Mouse (Mus musculus): ENCODE measurements around the gene Thap12. TPM values are rescaled to one million over a fixed set of nuclear protein-coding genes. Genes with fewer than 3 reads are reported as not detected.

Thap12 gene
- polyA plus RNA-seq, 1 experiment from 2014 or later, result 87.3 TPM

- DNase-seq (ENCODE audit: low spot score), result no peak
- no peak overlapping the region for H3K27ac ChIP-seq (replicated peaks; ENCODE audit: low read depth, low read length)
- H3K9me3 ChIP-seq (replicated peaks; ENCODE audit: control insufficient read depth, low read length), result no peaks in the 10 kb centered on the region
- H3K4me2 ChIP-seq (ENCODE audit: low read depth, low read length), result no peak overlapping the region
- H3K36me3 ChIP-seq (replicated peaks; ENCODE audit: control insufficient read depth, insufficient read depth, low read depth, low read length), result no peaks in the 10 kb centered on the region
- WGBS, result 58% methylated on average over 9 of the region's 9 CpGs
- H3K27me3 ChIP-seq (ENCODE audit: control insufficient read depth, insufficient read depth, low read length), result no peaks in the 10 kb centered on the region
- H3K4me1 ChIP-seq (ENCODE audit: control insufficient read depth, insufficient read depth, low read length), result no peaks in the 10 kb centered on the region; the same call in none of the 2 replicates
- H3K4me3 ChIP-seq (ENCODE audit: low read depth, low read length), result no peak overlapping the region
- H3K9ac ChIP-seq (replicated peaks; ENCODE audit: low read length), result no peak overlapping the region
- no peak for ATAC-seq (replicated peaks; ENCODE audit: insufficient number of reproducible peaks, low FRiP score, low TSS enrichment, low read depth)
Measured at GRCm38 (mm10) chr7:98671416-98671815, 31.5 kb upstream of the Thap12 start.

DNA sequence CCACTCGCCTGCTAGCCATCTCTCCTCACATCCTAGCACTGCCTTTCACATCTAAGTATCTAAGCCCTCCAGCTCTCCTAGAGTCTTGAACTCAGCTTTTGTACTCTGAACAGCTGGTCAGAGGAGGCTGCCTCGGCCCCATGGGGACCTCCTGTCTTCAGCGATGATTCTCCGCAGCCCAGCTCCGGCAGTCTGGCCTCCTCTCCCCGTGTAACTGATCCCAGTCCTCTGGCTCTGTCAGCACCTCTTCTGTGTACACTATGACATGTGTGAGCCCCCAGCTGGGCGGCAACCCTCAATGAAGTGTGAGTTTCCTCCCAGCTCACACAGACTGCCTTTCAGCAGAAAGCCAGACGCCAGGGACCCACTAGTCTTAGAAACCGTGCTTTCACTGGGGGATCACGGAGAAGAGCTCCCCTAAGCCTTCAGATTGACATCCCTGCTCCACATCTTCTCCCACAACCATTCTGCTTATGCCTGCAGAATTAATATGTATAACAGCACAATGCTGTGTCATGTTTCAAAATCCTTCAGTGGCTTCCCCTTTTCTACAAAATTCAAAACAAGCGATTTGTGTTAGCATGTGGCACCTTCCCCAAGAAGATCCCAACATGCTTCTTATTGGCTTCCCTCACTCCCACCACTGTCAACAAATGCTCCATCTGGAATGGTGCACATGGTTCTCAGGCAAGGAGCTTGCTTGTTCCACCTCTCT is 30.5 kb upstream of the Thap12 start:
- Histone ChIP-seq H3K36me3 (replicated peaks; ENCODE audit: control insufficient read depth, insufficient read depth, low read depth, low read length) (no peaks in the 10 kb centered on the region), H3K4me2 (ENCODE audit: low read depth, low read length) (no peak overlapping the region), H3K9me3 (replicated peaks; ENCODE audit: control insufficient read depth, low read length) (no peaks in the 10 kb centered on the region), H3K27me3 (ENCODE audit: control insufficient read depth, insufficient read depth, low read length) (no peaks in the 10 kb centered on the region), H3K9ac (replicated peaks; ENCODE audit: low read length) (0 out of 2 replicates have a peak overlapping the region, but pooled peaks have one; percentile 7), H3K4me3 (ENCODE audit: low read depth, low read length) (no peak overlapping the region), H3K4me1 (ENCODE audit: control insufficient read depth, insufficient read depth, low read length) (no peaks in the 10 kb centered on the region; the same call in none of the 2 replicates), H3K27ac (replicated peaks; ENCODE audit: low read depth, low read length) (peak overlapping the region; percentile 25; the same call in 1 of the 2 replicates)
- WGBS, result 36% methylated on average over 11 of the region's 11 CpGs
- DNase-seq (ENCODE audit: low spot score) (peak; percentile 57), ATAC-seq (replicated peaks; ENCODE audit: insufficient number of reproducible peaks, low FRiP score, low TSS enrichment, low read depth) (peak; percentile 54; the same call in 1 of the 2 replicates)

DNA sequence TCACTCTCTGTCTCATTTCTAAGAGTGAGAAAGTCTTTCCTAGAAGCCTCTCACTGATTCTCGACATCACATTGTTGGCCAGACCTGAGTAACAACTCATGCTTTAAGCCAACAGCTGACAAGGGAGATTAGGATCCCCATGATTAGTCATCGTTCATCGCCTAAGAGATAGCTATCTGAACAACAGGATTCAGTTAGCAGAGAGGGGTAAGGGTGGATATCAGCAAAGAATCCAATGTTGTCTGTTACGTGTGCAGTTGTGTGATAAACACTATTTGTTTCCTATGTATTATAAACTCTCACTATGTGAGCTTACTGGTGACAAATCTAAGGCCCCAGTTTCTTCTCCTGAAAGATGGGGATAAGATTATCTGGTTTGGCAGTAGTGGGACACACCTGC is 28.6 kb upstream of the Thap12 start:
- H3K27me3 ChIP-seq (ENCODE audit: control insufficient read depth, insufficient read depth, low read length), result no peaks in the 10 kb centered on the region
- 81% methylated on average over 4 of the region's 4 CpGs for WGBS
- H3K4me2 ChIP-seq (ENCODE audit: low read depth, low read length), result no peak overlapping the region
- H3K9me3 ChIP-seq (replicated peaks; ENCODE audit: control insufficient read depth, low read length), result no peaks in the 10 kb centered on the region
- H3K4me1 ChIP-seq (ENCODE audit: control insufficient read depth, insufficient read depth, low read length), result no peaks in the 10 kb centered on the region; the same call in none of the 2 replicates
- DNase-seq (ENCODE audit: low spot score) (no peak), ATAC-seq (replicated peaks; ENCODE audit: insufficient number of reproducible peaks, low FRiP score, low TSS enrichment, low read depth) (no peak)
- H3K4me3 ChIP-seq (ENCODE audit: low read depth, low read length), result no peak overlapping the region
- no peaks in the 10 kb centered on the region for H3K36me3 ChIP-seq (replicated peaks; ENCODE audit: control insufficient read depth, insufficient read depth, low read depth, low read length)
- no peak overlapping the region for H3K27ac ChIP-seq (replicated peaks; ENCODE audit: low read depth, low read length)
- no peak overlapping the region for H3K9ac ChIP-seq (replicated peaks; ENCODE audit: low read length)

DNA sequence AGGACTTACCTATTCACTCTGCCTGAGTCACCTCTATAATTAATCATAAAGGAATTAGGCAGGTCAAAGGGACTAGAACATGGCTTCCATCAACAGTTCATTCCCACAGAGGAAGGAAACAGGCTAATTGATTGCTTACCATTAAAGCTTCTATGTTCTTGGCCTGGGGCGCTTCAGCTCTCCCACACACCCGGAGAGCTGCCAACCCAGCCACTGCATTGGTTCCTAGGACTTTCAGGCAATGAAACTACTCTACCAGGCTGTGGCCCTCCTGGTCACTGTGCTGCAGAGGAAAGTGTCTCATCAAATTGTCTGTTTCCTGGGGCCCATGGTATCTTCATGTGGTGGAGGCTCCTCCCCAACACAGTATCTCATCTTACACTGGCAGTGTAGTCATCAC is 25.4 kb upstream of the Thap12 start:
- Histone ChIP-seq H3K9ac (replicated peaks; ENCODE audit: low read length) (no peak overlapping the region), H3K4me3 (ENCODE audit: low read depth, low read length) (no peak overlapping the region), H3K36me3 (replicated peaks; ENCODE audit: control insufficient read depth, insufficient read depth, low read depth, low read length) (no peaks in the 10 kb centered on the region), H3K27ac (replicated peaks; ENCODE audit: low read depth, low read length) (no peak overlapping the region), H3K9me3 (replicated peaks; ENCODE audit: control insufficient read depth, low read length) (no peaks in the 10 kb centered on the region), H3K4me1 (ENCODE audit: control insufficient read depth, insufficient read depth, low read length) (no peaks in the 10 kb centered on the region; the same call in none of the 2 replicates), H3K27me3 (ENCODE audit: control insufficient read depth, insufficient read depth, low read length) (no peaks in the 10 kb centered on the region), H3K4me2 (ENCODE audit: low read depth, low read length) (no peak overlapping the region)
- 62% methylated on average over 2 of the region's 2 CpGs for WGBS
- no peak for DNase-seq (ENCODE audit: low spot score)
- no peak for ATAC-seq (replicated peaks; ENCODE audit: insufficient number of reproducible peaks, low FRiP score, low TSS enrichment, low read depth)

- H3K4me2 ChIP-seq (ENCODE audit: low read depth, low read length), result no peak overlapping the region
- no peak overlapping the region for H3K9ac ChIP-seq (replicated peaks; ENCODE audit: low read length)
- no peak overlapping the region for H3K4me3 ChIP-seq (ENCODE audit: low read depth, low read length)
- DNase-seq (ENCODE audit: low spot score), result no peak
- WGBS, result 43% methylated on average over 7 of the region's 7 CpGs
- no peaks in the 10 kb centered on the region; the same call in 1 of the 2 replicates for H3K4me1 ChIP-seq (ENCODE audit: control insufficient read depth, insufficient read depth, low read length)
- H3K36me3 ChIP-seq (replicated peaks; ENCODE audit: control insufficient read depth, insufficient read depth, low read depth, low read length), result no peaks in the 10 kb centered on the region
- H3K9me3 ChIP-seq (replicated peaks; ENCODE audit: control insufficient read depth, low read length), result no peaks in the 10 kb centered on the region
- no peak for ATAC-seq (replicated peaks; ENCODE audit: insufficient number of reproducible peaks, low FRiP score, low TSS enrichment, low read depth)
- H3K27ac ChIP-seq (replicated peaks; ENCODE audit: low read depth, low read length), result no peak overlapping the region
- no peaks in the 10 kb centered on the region for H3K27me3 ChIP-seq (ENCODE audit: control insufficient read depth, insufficient read depth, low read length)
Measured at GRCm38 (mm10) chr7:98678441-98678840, 24.5 kb upstream of the Thap12 start.

GRCm38 (mm10) chr7:98680691-98681090 is 22.2 kb upstream of the Thap12 start:
- Histone ChIP-seq H3K27me3 (ENCODE audit: control insufficient read depth, insufficient read depth, low read length) (no peaks in the 10 kb centered on the region), H3K27ac (replicated peaks; ENCODE audit: low read depth, low read length) (no peak overlapping the region), H3K4me3 (ENCODE audit: low read depth, low read length) (no peak overlapping the region), H3K9ac (replicated peaks; ENCODE audit: low read length) (no peak overlapping the region), H3K36me3 (replicated peaks; ENCODE audit: control insufficient read depth, insufficient read depth, low read depth, low read length) (no peaks in the 10 kb centered on the region), H3K4me1 (ENCODE audit: control insufficient read depth, insufficient read depth, low read length) (no peaks in the 10 kb centered on the region; the same call in 1 of the 2 replicates), H3K9me3 (replicated peaks; ENCODE audit: control insufficient read depth, low read length) (no peaks in the 10 kb centered on the region), H3K4me2 (ENCODE audit: low read depth, low read length) (no peak overlapping the region)
- DNase-seq (ENCODE audit: low spot score) (no peak), ATAC-seq (replicated peaks; ENCODE audit: insufficient number of reproducible peaks, low FRiP score, low TSS enrichment, low read depth) (no peak)
- WGBS, result 71% methylated on average over 2 of the region's 2 CpGs

DNA sequence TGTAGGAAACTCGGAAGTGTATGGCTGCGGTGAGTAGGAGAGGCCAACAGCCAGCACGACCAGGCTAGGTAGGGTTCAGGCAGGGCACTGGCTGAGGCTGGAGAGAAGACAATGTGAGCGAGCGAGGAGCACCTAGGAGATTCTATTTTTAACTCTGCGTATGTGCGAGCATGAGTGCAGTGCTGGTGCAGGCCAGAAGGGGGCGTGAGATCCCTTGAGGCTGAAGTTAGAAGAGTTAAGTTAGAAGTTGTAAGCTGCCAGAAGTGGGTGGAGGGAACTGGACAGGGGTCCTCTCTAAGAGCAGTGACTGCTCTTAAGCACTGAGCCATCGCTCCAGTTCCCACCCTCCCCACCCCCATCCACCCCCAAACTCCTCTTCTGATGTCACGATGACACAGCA is 20.1 kb upstream of the Thap12 start:
- no peak overlapping the region for H3K9ac ChIP-seq (replicated peaks; ENCODE audit: low read length)
- no peak overlapping the region for H3K27ac ChIP-seq (replicated peaks; ENCODE audit: low read depth, low read length)
- no peak overlapping the region for H3K4me3 ChIP-seq (ENCODE audit: low read depth, low read length)
- no peaks in the 10 kb centered on the region for H3K9me3 ChIP-seq (replicated peaks; ENCODE audit: control insufficient read depth, low read length)
- no peaks in the 10 kb centered on the region for H3K27me3 ChIP-seq (ENCODE audit: control insufficient read depth, insufficient read depth, low read length)
- DNase-seq (ENCODE audit: low spot score) (no peak), ATAC-seq (replicated peaks; ENCODE audit: insufficient number of reproducible peaks, low FRiP score, low TSS enrichment, low read depth) (no peak)
- no peak overlapping the region for H3K4me2 ChIP-seq (ENCODE audit: low read depth, low read length)
- no peaks in the 10 kb centered on the region; the same call in 1 of the 2 replicates for H3K4me1 ChIP-seq (ENCODE audit: control insufficient read depth, insufficient read depth, low read length)
- 86% methylated on average over 10 of the region's 10 CpGs for WGBS
- H3K36me3 ChIP-seq (replicated peaks; ENCODE audit: control insufficient read depth, insufficient read depth, low read depth, low read length), result no peaks in the 10 kb centered on the region

GRCm38 (mm10) chr7:98685895-98686294 is 17.0 kb upstream of the Thap12 start:
- H3K4me1 ChIP-seq (ENCODE audit: control insufficient read depth, insufficient read depth, low read length), result no peaks in the 10 kb centered on the region
- H3K9ac ChIP-seq (replicated peaks; ENCODE audit: low read length), result peak overlapping the region; percentile 1; the same call in 1 of the 2 replicates
- H3K9me3 ChIP-seq (replicated peaks; ENCODE audit: control insufficient read depth, low read length), result no peaks in the 10 kb centered on the region
- no peak overlapping the region for H3K4me3 ChIP-seq (ENCODE audit: low read depth, low read length)
- no peaks in the 10 kb centered on the region for H3K36me3 ChIP-seq (replicated peaks; ENCODE audit: control insufficient read depth, insufficient read depth, low read depth, low read length)
- H3K27ac ChIP-seq (replicated peaks; ENCODE audit: low read depth, low read length), result no peak overlapping the region
- DNase-seq (ENCODE audit: low spot score) (peak; percentile 77), ATAC-seq (replicated peaks; ENCODE audit: insufficient number of reproducible peaks, low FRiP score, low TSS enrichment, low read depth) (peak; percentile 88)
- 23% methylated on average over 13 of the region's 13 CpGs for WGBS
- no peaks in the 10 kb centered on the region for H3K27me3 ChIP-seq (ENCODE audit: control insufficient read depth, insufficient read depth, low read length)
- H3K4me2 ChIP-seq (ENCODE audit: low read depth, low read length), result 0 out of 2 replicates have a peak overlapping the region, but pooled peaks have one; percentile 0

All from embryonic facial prominence, embryonic 11.5 days (tissue).